Mouse (Mus musculus): ENCODE data around the gene Mmp23.
A peak's percentile ranks its signal among the peaks of the same experiment; 100 is the strongest.
"Not testable (repeated sequence)": the region's sequence is repeated elsewhere in the genome, so short reads cannot be mapped to it uniquely, and the experiment has no call there.

Mmp23 gene

GRCm38 (mm10) chr4:155654456-155655298 is 1.5 kb upstream of the Mmp23 start:
- DNase-seq (ENCODE audit: low read depth, low spot score): no peak

GRCm38 (mm10) chr4:155654183-155654455 is 935 bp upstream of the Mmp23 start:
- DNase-seq (ENCODE audit: low read depth, low spot score): no peak

GRCm38 (mm10) chr4:155653451-155654182 is 433 bp upstream of the Mmp23 start:
- DNase-seq (ENCODE audit: low read depth, low spot score): no peak

- no peak for DNase-seq (ENCODE audit: low read depth, low spot score)
Observed at GRCm38 (mm10) chr4:155652283-155653085, 700 bp downstream of the Mmp23 start.

GRCm38 (mm10) chr4:155651553-155652269 is 1.5 kb downstream of the Mmp23 start:
- DNase-seq (ENCODE audit: low read depth, low spot score): no peak

- DNase-seq (ENCODE audit: low read depth, low spot score): no peak
Observed at GRCm38 (mm10) chr4:155649355-155649754, 3.8 kb downstream of the Mmp23 start.

GRCm38 (mm10) chr4:155645721-155646120 is 7.5 kb downstream of the Mmp23 start:
- no peak for DNase-seq (ENCODE audit: low read depth, low spot score)

- not testable (repeated sequence) for DNase-seq (ENCODE audit: low read depth, low spot score)
Observed at GRCm38 (mm10) chr4:155645308-155645707, 7.9 kb downstream of the Mmp23 start, which contains the start of gene Gm10563. Gene Gm10563, minus strand, starts transcription at chr4:155645408.

- no peak for DNase-seq (ENCODE audit: low read depth, low spot score)
Observed at GRCm38 (mm10) chr4:155643531-155643930, 9.7 kb downstream of the Mmp23 start.

GRCm38 (mm10) chr4:155635766-155636499 is 17.3 kb downstream of the Mmp23 start:
- DNase-seq (ENCODE audit: low read depth, low spot score): no peak

GRCm38 (mm10) chr4:155630267-155630666 is 22.9 kb downstream of the Mmp23 start:
- no peak for DNase-seq (ENCODE audit: low read depth, low spot score)

GRCm38 (mm10) chr4:155624338-155625291 is 28.6 kb downstream of the Mmp23 start, which contains the start of gene Cdk11b:
Gene Cdk11b, plus strand, starts transcription at chr4:155624854.
- DNase-seq (ENCODE audit: low read depth, low spot score): peak; percentile 98

GRCm38 (mm10) chr4:155618321-155618720 is 34.9 kb downstream of the Mmp23 start:
- DNase-seq (ENCODE audit: low read depth, low spot score): no peak

- no peak for DNase-seq (ENCODE audit: low read depth, low spot score)
Observed at GRCm38 (mm10) chr4:155613264-155613663, 39.9 kb downstream of the Mmp23 start.

- no peak for DNase-seq (ENCODE audit: low read depth, low spot score)
Observed at GRCm38 (mm10) chr4:155611860-155612259, 41.3 kb downstream of the Mmp23 start.

GRCm38 (mm10) chr4:155606825-155607224 is 46.4 kb downstream of the Mmp23 start:
- no peak for DNase-seq (ENCODE audit: low read depth, low spot score)

- no peak for DNase-seq (ENCODE audit: low read depth, low spot score)
Observed at GRCm38 (mm10) chr4:155605132-155605531, 48.1 kb downstream of the Mmp23 start.

GRCm38 (mm10) chr4:155603801-155604200 is 49.4 kb downstream of the Mmp23 start:
- no peak for DNase-seq (ENCODE audit: low read depth, low spot score)

- no peak for DNase-seq (ENCODE audit: low read depth, low spot score)
Observed at GRCm38 (mm10) chr4:155602753-155603152, 50.4 kb downstream of the Mmp23 start.
